Mouse (Mus musculus) intestine, embryonic 15.5 days (tissue): Measurements from ENCODE around the gene Flt3l. TPM values are rescaled to one million over a fixed set of nuclear protein-coding genes. Genes with fewer than 3 reads are reported as not detected.
"Not testable (repeated sequence)": the region's sequence is repeated elsewhere in the genome, so short reads cannot be mapped to it uniquely, and the experiment has no call there.

Source experiments
- ATAC-seq: fragments of 200-750 bp; cut with Nextera tagmentation; 2 replicates; pipeline ENCODE4 v1.8.0; 2017; ENCODE audit warnings: moderate TSS enrichment, moderate library complexity
- H3K27ac ChIP-seq: fragments of 300-500 bp; sonication (generic); 2 replicates; pipeline ENCODE4 v1.5.1; 2015; ENCODE audit warnings: mild to moderate bottlenecking, inconsistent platforms
- H3K27me3 ChIP-seq: fragments of 300-500 bp; sonication (generic); replicated peaks from 2 replicates; pipeline ENCODE4 v1.6.1; 2015; ENCODE audit warnings: inconsistent platforms
- H3K36me3 ChIP-seq: fragments of 300-500 bp; sonication (generic); 2 replicates; pipeline ENCODE4 v1.6.1; 2015; ENCODE audit warnings: inconsistent platforms
- H3K4me1 ChIP-seq: fragments of 300-500 bp; sonication (generic); replicated peaks from 2 replicates; pipeline ENCODE4 v1.6.1; 2015; ENCODE audit warnings: inconsistent platforms
- H3K4me2 ChIP-seq: fragments of 300-500 bp; sonication (generic); replicated peaks from 2 replicates; pipeline ENCODE4 v1.6.1; 2015; ENCODE audit warnings: mild to moderate bottlenecking, inconsistent platforms
- H3K4me3 ChIP-seq: fragments of 300-500 bp; sonication (generic); replicated peaks from 2 replicates; pipeline ENCODE4 v1.5.1; 2015; ENCODE audit warnings: inconsistent platforms
- H3K9ac ChIP-seq: fragments of 300-500 bp; sonication (generic); 2 replicates; pipeline ENCODE4 v1.6.1; 2015; ENCODE audit warnings: inconsistent platforms
- H3K9me3 ChIP-seq: fragments of 300-500 bp; sonication (generic); 2 replicates; pipeline ENCODE4 v1.6.1; 2016; ENCODE audit warnings: inconsistent platforms
- WGBS: fragments of 180-500 bp; shearing (Covaris S2); methylation state at CpG from one replicate; pipeline ENCODE4 v1.1.7; 2015; 5-methylcytosine and 5-hydroxymethylcytosine counted together
- polyA plus RNA-seq: library from polyadenylated mRNA; unstranded; fragments of >200 nt; fragmentation: Nextera tagmentation; extraction: Ambion mirVana; gene quantifications from 2 replicates; pipeline ENCODE4 v1.2.1, GENCODE M21; 2015

Gene Flt3l
- polyA plus RNA-seq, 1 experiment from 2014 or later = 1.8 TPM

DNA sequence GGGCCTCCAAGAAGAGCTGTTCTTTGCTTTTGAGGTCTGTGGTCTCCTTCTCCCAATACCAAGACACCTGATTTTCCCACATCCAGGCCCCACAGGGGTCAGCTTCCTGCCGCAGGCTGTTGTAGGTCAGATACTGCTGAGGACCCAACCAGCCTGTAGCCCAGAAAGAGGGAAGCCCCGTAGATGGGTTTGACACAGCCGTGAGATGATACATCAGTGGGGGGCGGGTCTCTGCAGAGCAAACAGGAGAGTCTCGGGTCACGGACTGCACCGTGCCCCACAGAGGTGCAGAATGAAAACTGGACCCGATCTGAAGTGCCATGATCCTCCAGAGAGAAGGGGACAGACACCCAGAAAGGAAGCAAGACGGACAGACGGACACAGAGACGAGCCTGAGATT, 33.8 kb downstream of the Flt3l start:
- no peak overlapping the region for H3K9ac ChIP-seq
- no peaks in the 10 kb centered on the region for H3K9me3 ChIP-seq
- H3K36me3 ChIP-seq = no peaks in the 10 kb centered on the region
- no peaks in the 10 kb centered on the region for H3K27me3 ChIP-seq
- peak overlapping the region; percentile 75 for H3K4me2 ChIP-seq
- H3K4me3 ChIP-seq = peak overlapping the region; percentile 44
- H3K4me1 ChIP-seq = peaks cover 33% of the 10 kb centered on the region
- no peak overlapping the region; the same call in 1 of the 2 replicates for H3K27ac ChIP-seq
- no peak for ATAC-seq
- WGBS = 66% methylated on average over 11 of the region's 11 CpGs

- no peak overlapping the region for H3K4me3 ChIP-seq
- no peaks in the 10 kb centered on the region for H3K36me3 ChIP-seq
- no peak for ATAC-seq
- WGBS = 89% methylated on average over 6 of the region's 6 CpGs
- no peak overlapping the region for H3K27ac ChIP-seq
- no peak overlapping the region for H3K4me2 ChIP-seq
- H3K27me3 ChIP-seq = no peaks in the 10 kb centered on the region
- no peak overlapping the region for H3K9ac ChIP-seq
- H3K9me3 ChIP-seq = no peaks in the 10 kb centered on the region
- peaks cover 27% of the 10 kb centered on the region for H3K4me1 ChIP-seq
Measured at GRCm38 (mm10) chr7:45100046-45100445, 36.2 kb downstream of the Flt3l start.

DNA sequence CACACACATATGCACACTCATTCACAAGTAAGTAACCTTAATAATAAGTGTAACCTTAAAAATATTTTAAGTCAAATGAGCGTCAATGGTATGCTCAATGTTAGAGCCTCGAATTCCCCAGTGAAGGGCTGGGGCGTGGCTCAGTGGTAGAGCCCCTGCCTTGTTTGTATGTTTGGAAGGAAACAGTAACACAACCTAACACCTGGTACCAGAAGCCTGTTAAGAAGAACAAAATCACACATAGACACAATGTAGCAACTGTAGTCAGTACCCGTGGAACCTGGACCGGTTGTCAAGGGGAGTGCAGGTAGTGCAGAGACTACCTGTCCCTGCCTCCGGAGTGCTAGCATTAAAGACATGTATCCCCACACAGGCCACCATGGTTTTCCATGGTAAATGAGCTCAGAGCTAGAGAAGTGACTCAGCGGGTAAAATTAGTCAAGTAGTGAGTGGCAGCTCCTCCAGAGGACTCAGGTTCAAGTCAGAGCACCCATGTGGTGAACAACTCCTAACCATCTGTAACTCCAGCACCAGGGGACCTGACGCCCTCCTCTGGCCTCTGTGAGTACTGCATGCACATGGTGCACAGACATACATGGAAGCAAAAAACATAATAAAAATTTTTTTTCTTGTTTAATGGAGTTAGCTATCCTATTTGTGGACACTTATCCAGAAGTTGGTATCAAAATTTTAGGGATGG, 37.5 kb downstream of the Flt3l start:
- Histone ChIP-seq H3K9ac (no peak overlapping the region), H3K27ac (no peak overlapping the region), H3K36me3 (no peaks in the 10 kb centered on the region), H3K4me1 (peaks cover 20% of the 10 kb centered on the region), H3K27me3 (no peaks in the 10 kb centered on the region), H3K4me3 (no peak overlapping the region), H3K4me2 (no peak overlapping the region), H3K9me3 (no peaks in the 10 kb centered on the region)
- ATAC-seq = no peak
- WGBS = 89% methylated on average over 8 of the region's 8 CpGs

DNA sequence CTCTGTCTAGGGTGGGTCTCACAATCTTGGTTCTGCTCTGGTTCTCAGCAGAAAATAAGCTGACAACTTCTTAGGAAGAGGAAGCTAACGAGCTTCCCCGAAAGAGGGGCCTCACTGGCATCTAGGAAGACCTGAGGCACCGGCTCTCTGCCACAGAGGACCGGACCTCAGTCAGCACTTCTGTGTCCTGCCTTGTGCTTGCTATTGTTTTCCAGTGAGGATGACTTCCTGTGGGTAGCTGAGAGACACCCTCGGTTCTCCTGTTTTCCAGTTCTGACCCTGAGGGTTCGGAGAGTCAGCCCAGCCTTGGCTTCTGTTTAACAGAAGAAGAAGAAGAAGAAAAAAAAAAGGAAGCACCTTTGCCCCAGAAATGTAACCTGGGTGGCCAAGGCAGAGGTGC, 38.8 kb downstream of the Flt3l start:
- H3K9ac ChIP-seq = no peak overlapping the region
- no peak overlapping the region for H3K4me3 ChIP-seq
- H3K36me3 ChIP-seq = no peaks in the 10 kb centered on the region
- peaks cover 16% of the 10 kb centered on the region for H3K4me1 ChIP-seq
- no peak for ATAC-seq
- no peak overlapping the region for H3K4me2 ChIP-seq
- no peaks in the 10 kb centered on the region for H3K9me3 ChIP-seq
- H3K27me3 ChIP-seq = no peaks in the 10 kb centered on the region
- 0 out of 2 replicates have a peak overlapping the region, but pooled peaks have one; percentile 17 for H3K27ac ChIP-seq
- 53% methylated on average over 6 of the region's 6 CpGs for WGBS

DNA sequence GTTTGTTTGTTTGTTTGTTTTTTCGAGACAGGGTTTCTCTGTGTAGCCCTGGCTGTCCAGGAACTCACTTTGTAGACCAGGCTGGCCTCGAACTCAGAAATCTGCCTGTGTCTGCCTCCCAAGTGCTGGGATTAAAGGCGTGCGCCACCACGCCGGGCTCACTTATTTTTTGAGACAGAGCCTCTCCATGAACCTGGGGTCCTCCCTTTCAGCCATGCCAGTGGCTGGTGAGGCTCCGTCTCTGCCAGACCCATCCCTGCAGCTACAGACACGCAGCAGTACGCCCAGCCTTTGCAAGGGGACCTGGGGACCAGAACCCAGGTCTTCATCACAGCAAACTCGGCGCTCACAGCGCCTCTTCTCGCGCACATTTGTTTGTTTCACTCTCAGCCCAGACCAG, 40.3 kb downstream of the Flt3l start:
- not testable (repeated sequence) for H3K27ac ChIP-seq, H3K36me3 ChIP-seq, H3K4me2 ChIP-seq, H3K9me3 ChIP-seq, H3K9ac ChIP-seq, H3K27me3 ChIP-seq, H3K4me3 ChIP-seq, ATAC-seq
- 92% methylated on average over 14 of the region's 14 CpGs for WGBS
- H3K4me1 ChIP-seq = peaks cover 11% of the 10 kb centered on the region

GRCm38 (mm10) chr7:45095367-45095766, 40.9 kb downstream of the Flt3l start:
- H3K9me3 ChIP-seq = no peaks in the 10 kb centered on the region
- no peak for ATAC-seq
- no peak overlapping the region for H3K9ac ChIP-seq
- no peak overlapping the region for H3K4me3 ChIP-seq
- no peak overlapping the region for H3K27ac ChIP-seq
- no peaks in the 10 kb centered on the region for H3K27me3 ChIP-seq
- H3K4me2 ChIP-seq = no peak overlapping the region
- WGBS = 80% methylated on average over 6 of the region's 6 CpGs
- H3K36me3 ChIP-seq = no peaks in the 10 kb centered on the region
- peaks cover 14% of the 10 kb centered on the region for H3K4me1 ChIP-seq

DNA sequence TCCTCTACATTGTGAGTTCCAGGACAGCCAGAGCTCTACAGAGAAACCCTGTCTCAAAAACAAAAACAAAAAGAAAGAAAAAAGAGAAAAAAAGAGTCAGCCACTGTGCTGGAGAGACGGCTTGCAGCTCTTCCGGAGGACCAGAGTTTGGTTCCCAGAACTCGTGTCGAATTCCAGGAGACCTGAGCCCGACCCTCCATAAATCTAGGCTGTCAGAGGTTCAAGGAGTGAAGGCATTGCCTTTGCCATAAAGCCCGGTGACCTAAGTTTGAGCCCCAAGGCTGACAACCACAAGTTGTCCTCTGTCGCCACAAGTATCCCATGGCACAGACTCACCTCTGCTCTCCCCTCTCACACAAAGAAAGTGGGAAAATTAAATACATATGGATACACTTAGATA, 42.1 kb downstream of the Flt3l start:
- Histone ChIP-seq H3K9me3 (no peaks in the 10 kb centered on the region), H3K27ac (no peak overlapping the region), H3K9ac (no peak overlapping the region), H3K4me2 (no peak overlapping the region), H3K4me3 (no peak overlapping the region), H3K36me3 (no peaks in the 10 kb centered on the region), H3K4me1 (peaks cover 17% of the 10 kb centered on the region), H3K27me3 (no peaks in the 10 kb centered on the region)
- ATAC-seq = no peak
- WGBS = 32% methylated on average over 7 of the region's 7 CpGs

DNA sequence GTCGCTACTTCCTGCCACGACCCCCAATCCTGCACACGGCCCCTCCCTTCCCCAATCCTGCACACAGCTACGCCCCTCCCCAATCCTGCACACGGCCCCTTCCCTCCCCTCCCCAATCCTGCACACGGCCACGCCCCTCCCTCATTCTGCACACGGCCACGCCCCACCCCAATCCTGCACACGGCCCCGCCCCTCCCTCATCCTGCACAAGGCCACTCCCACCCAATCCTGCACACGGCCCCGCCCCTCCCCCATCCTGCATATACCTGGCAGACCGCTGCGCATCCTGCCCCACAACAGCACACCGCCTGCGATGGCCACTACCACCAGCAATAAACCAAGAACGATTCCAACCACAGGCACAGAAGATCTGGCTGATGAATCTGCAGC, 42.7 kb downstream of the Flt3l start:
- no peak overlapping the region for H3K9ac ChIP-seq
- no peak for ATAC-seq
- H3K4me2 ChIP-seq = peak overlapping the region; percentile 19; the same call in 1 of the 2 replicates
- H3K27ac ChIP-seq = peak overlapping the region; percentile 83; the same call in 1 of the 2 replicates
- H3K9me3 ChIP-seq = no peaks in the 10 kb centered on the region
- peaks cover 1% of the 10 kb centered on the region; the same call in 1 of the 2 replicates for H3K36me3 ChIP-seq
- peaks cover 17% of the 10 kb centered on the region for H3K4me1 ChIP-seq
- H3K27me3 ChIP-seq = no peaks in the 10 kb centered on the region
- H3K4me3 ChIP-seq = no peak overlapping the region
- WGBS = 38% methylated on average over 15 of the region's 18 CpGs

GRCm38 (mm10) chr7:45092828-45093515, 43.3 kb downstream of the Flt3l start:
- peaks cover 17% of the 10 kb centered on the region for H3K4me1 ChIP-seq
- H3K27ac ChIP-seq = peak overlapping the region; percentile 83
- ATAC-seq = no peak
- H3K9ac ChIP-seq = no peak overlapping the region
- H3K4me3 ChIP-seq = no peak overlapping the region
- WGBS = 48% methylated on average over 12 of the region's 12 CpGs
- H3K9me3 ChIP-seq = no peaks in the 10 kb centered on the region
- peak overlapping the region; percentile 19; the same call in 1 of the 2 replicates for H3K4me2 ChIP-seq
- H3K27me3 ChIP-seq = no peaks in the 10 kb centered on the region
- H3K36me3 ChIP-seq = peaks cover 6% of the 10 kb centered on the region; the same call in 1 of the 2 replicates

DNA sequence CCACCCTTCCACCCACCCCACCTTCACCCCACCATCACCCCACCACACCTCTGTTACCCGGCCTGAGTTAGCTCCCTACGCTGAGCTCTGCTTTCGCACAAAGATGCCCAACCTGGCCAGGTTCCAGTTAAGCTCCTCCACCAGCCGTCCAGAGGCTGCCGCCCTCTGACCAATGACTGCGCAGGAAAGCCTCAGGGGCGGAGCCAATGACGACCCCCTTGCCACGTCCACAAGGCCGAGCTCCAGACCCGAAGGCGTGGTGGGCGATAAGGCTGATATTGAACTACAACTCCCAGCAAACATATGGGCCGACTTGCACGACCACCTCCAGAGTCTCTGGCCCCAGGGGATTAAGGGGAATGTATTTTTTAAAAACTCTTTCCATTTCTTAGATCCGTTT, 44.2 kb downstream of the Flt3l start, which contains the start of gene Rcn3:
Gene Rcn3, minus strand, starts transcription at position 174 of the 400 bp plus-strand sequence.
- WGBS = under 1% methylated on average over 16 of the region's 16 CpGs
- Histone ChIP-seq H3K27me3 (no peaks in the 10 kb centered on the region), H3K36me3 (peaks cover 11% of the 10 kb centered on the region), H3K9me3 (no peaks in the 10 kb centered on the region), H3K4me1 (peaks cover 17% of the 10 kb centered on the region), H3K4me2 (peak within 1 kb of the TSS; percentile 61), H3K27ac (peak within 1 kb of the TSS; percentile 83), H3K9ac (peak within 1 kb of the TSS; percentile 64), H3K4me3 (peak within 1 kb of the TSS; percentile 50)
- ATAC-seq = peak; percentile 91

- Histone ChIP-seq H3K9me3 (no peaks in the 10 kb centered on the region), H3K27ac (peak overlapping the region; percentile 82), H3K4me2 (peak overlapping the region; percentile 61), H3K4me1 (peaks cover 17% of the 10 kb centered on the region), H3K27me3 (no peaks in the 10 kb centered on the region), H3K9ac (peak overlapping the region; percentile 64), H3K4me3 (peak overlapping the region; percentile 50), H3K36me3 (peaks cover 18% of the 10 kb centered on the region)
- 13% methylated on average over 35 of the region's 35 CpGs for WGBS
- peak; percentile 56 for ATAC-seq
Measured at GRCm38 (mm10) chr7:45091001-45091990, 44.9 kb downstream of the Flt3l start.
